Mouse (Mus musculus) liver, postnatal 0 days (tissue): Measurements from ENCODE around the gene Thap8.

Source experiments
- CTCF ChIP-seq: sonication (generic); IDR thresholded peaks from 2 replicates; pipeline ENCODE4 v1.5.1; 2016; ENCODE audit warnings: antibody characterized with exemption, low read depth
- EP300 ChIP-seq: IDR thresholded peaks from 2 replicates; pipeline ENCODE4 v1.6.1; 2016; ENCODE audit warnings: antibody characterized with exemption, low read depth, mild to moderate bottlenecking

DNA sequence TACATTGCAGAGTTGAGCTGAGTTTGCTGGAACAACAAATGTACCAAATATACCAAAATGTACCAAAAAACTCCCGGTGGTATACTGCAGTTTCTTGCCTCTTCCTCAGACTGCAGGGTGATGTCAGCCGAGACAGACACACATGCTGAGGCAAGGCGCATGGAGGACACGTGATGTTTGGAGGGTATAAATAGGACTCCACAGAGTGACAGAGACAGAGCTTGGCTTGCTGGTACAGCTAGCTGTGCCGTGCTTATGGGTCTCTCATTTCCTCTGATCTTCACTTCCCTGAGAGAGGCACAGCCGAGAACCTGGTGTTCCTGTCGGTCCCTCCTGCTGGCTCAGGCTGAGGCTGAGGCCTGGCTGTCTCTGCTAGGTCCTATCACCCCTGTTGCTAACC lies 2.8 kb downstream of the Thap8 start:
- TF ChIP-seq EP300, result no peak
- TF ChIP-seq CTCF, result no peak
